Mouse (Mus musculus): ENCODE measurements around the gene Esrrg. TPM values are rescaled to one million over a fixed set of nuclear protein-coding genes. Genes with fewer than 3 reads are reported as not detected.

Esrrg gene
- not detected for polyA plus RNA-seq (2015; fragmentation: Illumina TruSeq; extraction: RNeasy Lipid Tissue Mini Kit (QIAGEN cat#74804); ENCODE audit: insufficient read depth, low read depth, low replicate concordance)

DNA sequence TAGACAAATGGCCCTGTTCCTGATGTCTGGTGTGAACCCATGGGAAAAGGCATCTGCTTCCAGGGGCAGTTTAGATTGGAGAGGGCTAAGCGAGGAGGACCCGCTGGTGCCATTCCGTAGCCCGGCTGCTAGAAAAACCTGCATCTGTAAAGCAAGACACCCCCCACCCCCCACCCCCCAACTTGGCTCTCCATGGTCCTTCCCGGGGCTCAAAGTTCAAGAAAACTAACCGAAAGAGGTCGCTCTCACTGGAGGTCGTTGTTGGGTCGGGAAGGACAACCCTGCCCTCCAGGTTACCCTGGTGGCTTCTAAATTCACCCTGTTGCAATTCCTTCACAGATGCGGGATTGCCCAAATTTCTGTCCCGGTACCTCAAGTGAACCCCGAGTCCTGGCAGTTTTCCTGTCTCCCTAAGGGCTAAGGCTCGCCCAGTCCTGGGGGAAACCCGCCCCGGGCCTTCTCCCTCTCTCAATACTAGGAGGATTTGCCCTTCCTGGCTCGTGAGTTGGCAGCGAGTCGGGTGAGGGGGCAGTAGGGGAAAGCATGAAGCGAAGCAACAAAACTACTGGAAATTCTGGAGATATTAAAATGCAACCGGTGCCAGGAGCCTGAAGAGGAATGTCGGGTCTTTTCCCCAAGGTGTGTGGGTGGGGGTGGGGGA, at the start of gene Esrrg:
TSS of gene Esrrg (plus strand) at position 531 of the 661 bp plus-strand sequence.

DNA sequence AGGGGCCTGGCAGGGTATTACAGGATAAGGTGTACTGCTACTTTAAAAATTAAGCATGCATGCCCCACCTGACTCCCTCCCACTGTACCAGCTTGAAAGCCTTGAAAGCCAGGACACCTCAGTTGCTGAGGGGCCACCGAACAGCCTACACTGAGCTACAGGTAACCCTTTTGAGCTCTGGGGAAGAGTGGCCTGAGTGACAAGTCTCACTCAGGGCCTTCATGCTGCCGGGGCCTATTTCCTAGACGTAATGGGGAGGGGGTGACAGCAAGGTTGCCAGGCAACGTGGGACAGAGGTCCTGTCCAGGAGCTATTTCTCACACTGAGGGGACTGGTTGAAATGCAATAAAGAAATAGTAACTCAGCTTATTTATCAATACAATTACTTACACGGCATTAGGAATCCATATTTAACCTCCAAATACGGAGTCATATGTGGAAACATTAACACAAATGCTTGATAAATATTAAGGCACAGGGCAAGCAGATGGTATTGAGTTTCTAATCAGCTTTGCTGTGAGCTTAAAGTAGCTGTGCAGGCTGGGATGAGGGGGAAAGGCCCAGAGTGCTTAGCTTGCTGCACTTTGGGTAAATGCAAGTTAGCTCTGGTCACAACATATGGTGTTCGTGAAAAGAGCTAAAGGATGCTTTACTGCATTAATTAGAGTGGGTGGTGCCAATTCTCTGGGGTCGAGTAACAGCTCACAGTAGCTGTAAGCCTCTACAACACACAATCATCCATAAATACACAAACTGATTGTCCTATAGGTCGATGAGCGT, 653.5 kb downstream of the Esrrg start, which contains the start of gene Ush2a:
TSS of gene Ush2a (plus strand) at position 121 of the 780 bp plus-strand sequence.

